Mouse (Mus musculus) kidney, embryonic 16.5 days (tissue): ENCODE measurements around the gene Gm9958. TPM values are rescaled to one million over a fixed set of nuclear protein-coding genes. Genes with fewer than 3 reads are reported as not detected.

Experiments used
- ATAC-seq: fragments of 200-750 bp; cut with Nextera tagmentation; 2 replicates; pipeline ENCODE4 v1.8.0; 2017; ENCODE audit warnings: moderate TSS enrichment; ENCODE audit not compliant: low FRiP score, low TSS enrichment
- H3K27ac ChIP-seq: fragments of 300-500 bp; sonication (generic); 2 replicates; pipeline ENCODE4 v1.5.1; 2014; ENCODE audit warnings: low read length
- H3K27me3 ChIP-seq: fragments of 300-500 bp; sonication (generic); 2 replicates; pipeline ENCODE4 v1.6.1; 2014; ENCODE audit warnings: low read length, control low read depth, mixed read lengths; ENCODE audit not compliant: insufficient read depth
- H3K36me3 ChIP-seq: fragments of 300-500 bp; sonication (generic); 2 replicates; pipeline ENCODE4 v1.6.1; 2014; ENCODE audit warnings: low read length, control low read depth, mixed read lengths; ENCODE audit not compliant: insufficient read depth
- H3K4me1 ChIP-seq: fragments of 300-500 bp; sonication (generic); 2 replicates; pipeline ENCODE4 v1.6.1; 2014; ENCODE audit warnings: low read length, control low read depth, mixed read lengths; ENCODE audit not compliant: insufficient read depth
- H3K4me2 ChIP-seq: fragments of 300-500 bp; sonication (generic); replicated peaks from 2 replicates; pipeline ENCODE4 v1.6.1; 2014; ENCODE audit warnings: low read depth, low read length
- H3K4me3 ChIP-seq: fragments of 300-500 bp; sonication (generic); 2 replicates; pipeline ENCODE4 v1.5.1; 2014; ENCODE audit warnings: mild to moderate bottlenecking, low read length
- H3K9ac ChIP-seq: fragments of 300-500 bp; sonication (generic); replicated peaks from 2 replicates; pipeline ENCODE4 v1.6.1; 2014; ENCODE audit warnings: low read length
- H3K9me3 ChIP-seq: fragments of 300-500 bp; sonication (generic); 2 replicates; pipeline ENCODE4 v1.6.1; 2016; ENCODE audit warnings: low read length, control low read depth
- WGBS: fragments of 180-500 bp; shearing (Covaris S2); extraction: QIAGEN DNeasy Blood & Tissue Kit; methylation state at CpG from one replicate; pipeline ENCODE4 v1.1.7; 2014; 5-methylcytosine and 5-hydroxymethylcytosine counted together
- polyA plus RNA-seq: library from polyadenylated mRNA; unstranded; fragments of >200 nt; fragmentation: Nextera tagmentation; extraction: Ambion mirVana; gene quantifications from 2 replicates; pipeline ENCODE4 v1.2.1, GENCODE M21; 2015

The Gm9958 gene
- polyA plus RNA-seq: 6.5 and 7.0 TPM in 2 replicates

DNA sequence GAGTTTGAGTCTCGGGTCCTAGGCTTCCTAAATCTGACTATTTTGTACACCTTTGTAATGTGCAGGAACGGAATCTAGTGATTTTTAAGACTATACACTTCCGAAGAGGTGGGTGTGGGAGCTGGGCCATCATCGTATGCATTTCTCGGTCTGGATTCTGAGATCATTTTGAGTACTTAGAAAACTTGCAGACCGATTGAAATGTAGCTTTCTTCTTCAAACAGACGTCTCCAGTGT is at the start of gene Gm9958:
TSS of gene Gm9958 (plus strand) at position 138 of the 237 bp plus-strand sequence.
- Histone ChIP-seq H3K4me3 (peak within 1 kb of the TSS; percentile 93), H3K9me3 (0 out of 2 replicates have a peak, but pooled peaks cover 3% of the 10 kb centered on the region), H3K4me1 (peaks cover 20% of the 10 kb centered on the region), H3K9ac (peak within 1 kb of the TSS; percentile 91), H3K27ac (peak within 1 kb of the TSS; percentile 99), H3K36me3 (no peaks in the 10 kb centered on the region), H3K27me3 (no peaks in the 10 kb centered on the region), H3K4me2 (peak within 1 kb of the TSS; percentile 73)
- ATAC-seq: no peak
- 1% methylated on average over 7 of the region's 7 CpGs for WGBS

- ATAC-seq: no peak
- H3K27me3 ChIP-seq: no peaks in the 10 kb centered on the region
- WGBS: 81% methylated on average over 1 of the region's 1 CpGs
- 0 out of 2 replicates have a peak, but pooled peaks cover 2% of the 10 kb centered on the region for H3K4me1 ChIP-seq
- no peak overlapping the region for H3K27ac ChIP-seq
- no peaks in the 10 kb centered on the region for H3K9me3 ChIP-seq
- no peak overlapping the region for H3K4me3 ChIP-seq
- H3K36me3 ChIP-seq: no peaks in the 10 kb centered on the region
- no peak overlapping the region for H3K4me2 ChIP-seq
- H3K9ac ChIP-seq: no peak overlapping the region
Measured at GRCm38 (mm10) chr5:90331071-90331470, 35.9 kb upstream of the Gm9958 start.

DNA sequence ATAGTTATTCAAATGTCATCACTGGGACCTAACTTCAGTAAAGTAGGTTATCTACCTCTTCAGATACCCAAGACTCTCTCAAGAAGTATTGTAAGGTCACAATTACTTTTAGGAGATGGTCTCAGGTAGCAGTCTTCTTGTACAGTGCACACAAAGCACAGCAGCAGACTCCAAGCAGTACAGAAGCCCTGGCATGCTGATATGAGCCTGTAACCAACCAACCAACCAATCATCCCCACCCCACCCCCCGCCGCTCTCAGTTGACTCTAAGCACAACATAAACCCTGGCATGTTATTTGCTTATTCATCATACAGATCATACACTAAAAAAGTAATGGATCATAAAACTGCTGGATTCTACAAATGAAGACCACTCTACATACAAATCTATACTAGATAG is 34.5 kb upstream of the Gm9958 start:
- Histone ChIP-seq H3K4me1 (no peaks in the 10 kb centered on the region), H3K9me3 (no peaks in the 10 kb centered on the region), H3K27me3 (no peaks in the 10 kb centered on the region), H3K4me2 (no peak overlapping the region), H3K4me3 (no peak overlapping the region), H3K36me3 (no peaks in the 10 kb centered on the region), H3K9ac (no peak overlapping the region), H3K27ac (no peak overlapping the region)
- 88% methylated on average over 2 of the region's 2 CpGs for WGBS
- ATAC-seq: no peak

- WGBS: 79% methylated on average over 6 of the region's 7 CpGs
Measured at GRCm38 (mm10) chr5:90338177-90339091, 28.6 kb upstream of the Gm9958 start.

GRCm38 (mm10) chr5:90339129-90339952 is 27.7 kb upstream of the Gm9958 start:
- H3K9me3 ChIP-seq: no peaks in the 10 kb centered on the region
- no peaks in the 10 kb centered on the region for H3K36me3 ChIP-seq
- H3K27me3 ChIP-seq: no peaks in the 10 kb centered on the region
- peak overlapping the region; percentile 41; the same call in 1 of the 2 replicates for H3K27ac ChIP-seq
- no peak overlapping the region for H3K9ac ChIP-seq
- H3K4me2 ChIP-seq: peak overlapping the region; percentile 49
- 28% methylated on average over 5 of the region's 5 CpGs for WGBS
- H3K4me3 ChIP-seq: peak overlapping the region; percentile 30
- ATAC-seq: peak; percentile 93
- H3K4me1 ChIP-seq: peaks cover 21% of the 10 kb centered on the region

More at GRCm38 (mm10) chr5:90338177-90339091, 28.6 kb upstream of the Gm9958 start:
- H3K4me3 ChIP-seq: no peak overlapping the region
- no peaks in the 10 kb centered on the region for H3K27me3 ChIP-seq
- H3K4me1 ChIP-seq: peaks cover 21% of the 10 kb centered on the region
- no peak overlapping the region for H3K27ac ChIP-seq
- no peak overlapping the region for H3K9ac ChIP-seq
- no peak overlapping the region for H3K4me2 ChIP-seq
- ATAC-seq: no peak
- no peaks in the 10 kb centered on the region for H3K36me3 ChIP-seq
- H3K9me3 ChIP-seq: no peaks in the 10 kb centered on the region

- no peaks in the 10 kb centered on the region for H3K36me3 ChIP-seq
- peak overlapping the region; percentile 49; the same call in 1 of the 2 replicates for H3K4me2 ChIP-seq
- ATAC-seq: no peak
- H3K4me1 ChIP-seq: peaks cover 21% of the 10 kb centered on the region
- no peaks in the 10 kb centered on the region for H3K9me3 ChIP-seq
- H3K27me3 ChIP-seq: no peaks in the 10 kb centered on the region
- 90% methylated on average over 1 of the region's 1 CpGs for WGBS
- H3K4me3 ChIP-seq: no peak overlapping the region
- H3K9ac ChIP-seq: no peak overlapping the region
- H3K27ac ChIP-seq: no peak overlapping the region
Measured at GRCm38 (mm10) chr5:90339953-90340343, 27.1 kb upstream of the Gm9958 start.

DNA sequence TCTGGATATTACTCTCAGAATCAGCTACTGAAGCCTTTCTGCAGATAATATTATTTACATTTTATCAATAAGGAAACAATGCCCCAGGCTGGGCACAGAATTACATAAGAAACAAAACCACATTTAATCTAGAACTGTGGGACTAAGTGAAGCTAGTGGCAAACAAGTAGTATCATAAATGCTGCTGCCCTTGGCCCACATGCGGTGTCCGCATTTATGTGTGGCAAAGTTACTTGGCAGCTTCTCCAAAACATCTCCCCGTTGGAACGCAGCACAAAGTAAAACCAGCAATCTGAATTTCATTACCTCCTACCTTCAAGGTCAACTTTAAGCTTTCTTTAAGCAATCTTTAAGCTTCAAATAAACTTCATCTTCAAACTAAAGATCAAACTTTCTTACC is 26.2 kb upstream of the Gm9958 start:
- no peak overlapping the region for H3K4me3 ChIP-seq
- H3K9me3 ChIP-seq: no peaks in the 10 kb centered on the region
- no peak overlapping the region for H3K4me2 ChIP-seq
- no peak overlapping the region for H3K27ac ChIP-seq
- H3K9ac ChIP-seq: no peak overlapping the region
- H3K36me3 ChIP-seq: no peaks in the 10 kb centered on the region
- no peak for ATAC-seq
- no peaks in the 10 kb centered on the region for H3K27me3 ChIP-seq
- H3K4me1 ChIP-seq: peaks cover 21% of the 10 kb centered on the region
- WGBS: 85% methylated on average over 4 of the region's 4 CpGs

DNA sequence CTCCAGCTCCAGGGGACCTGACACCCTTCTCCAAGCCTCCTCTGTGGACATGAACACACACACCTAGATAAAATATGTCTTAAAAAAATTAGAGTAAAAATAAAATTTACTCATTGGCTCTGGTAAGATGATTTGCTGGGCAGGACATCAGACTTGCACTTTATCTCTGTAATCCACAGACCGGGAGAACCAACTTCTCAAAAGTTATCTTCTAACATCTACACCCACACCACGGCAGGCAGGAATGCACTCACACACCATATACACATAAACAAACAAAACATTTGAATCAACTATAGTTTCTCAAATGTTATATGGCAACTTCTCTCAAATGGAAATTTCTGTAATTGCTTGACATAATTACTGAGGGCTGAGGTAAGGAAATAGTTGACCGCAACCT is 20.1 kb upstream of the Gm9958 start:
- no peak overlapping the region for H3K27ac ChIP-seq
- no peak for ATAC-seq
- H3K4me3 ChIP-seq: no peak overlapping the region
- WGBS: 93% methylated on average over 3 of the region's 3 CpGs
- H3K4me2 ChIP-seq: no peak overlapping the region
- H3K27me3 ChIP-seq: no peaks in the 10 kb centered on the region
- 0 out of 2 replicates have a peak, but pooled peaks cover 5% of the 10 kb centered on the region for H3K36me3 ChIP-seq
- H3K9ac ChIP-seq: no peak overlapping the region
- H3K9me3 ChIP-seq: no peaks in the 10 kb centered on the region
- H3K4me1 ChIP-seq: no peaks in the 10 kb centered on the region

- no peak for ATAC-seq
- no peaks in the 10 kb centered on the region for H3K9me3 ChIP-seq
Measured at GRCm38 (mm10) chr5:90353552-90354317, 13.3 kb upstream of the Gm9958 start.

More at GRCm38 (mm10) chr5:90353552-90354317, 13.3 kb upstream of the Gm9958 start:
- no peak overlapping the region for H3K27ac ChIP-seq
- no peak overlapping the region for H3K4me3 ChIP-seq
- 91% methylated on average over 4 of the region's 4 CpGs for WGBS
- H3K4me2 ChIP-seq: no peak overlapping the region
- no peaks in the 10 kb centered on the region for H3K27me3 ChIP-seq
- 0 out of 2 replicates have a peak, but pooled peaks cover 3% of the 10 kb centered on the region for H3K4me1 ChIP-seq
- H3K36me3 ChIP-seq: peaks cover 4% of the 10 kb centered on the region; the same call in 1 of the 2 replicates
- H3K9ac ChIP-seq: no peak overlapping the region
